Mouse (Mus musculus): ENCODE results near the gene Ccdc71. TPM values are rescaled to one million over a fixed set of nuclear protein-coding genes. Genes with fewer than 3 reads are reported as not detected.

Ccdc71 gene
- polyA plus RNA-seq, 1 experiment = 20.1 TPM

- TF ChIP-seq CTCF (IDR thresholded peaks at IDR 0.05; ENCODE audit: extremely low read depth, insufficient read length, insufficient replicate concordance, low read depth, low read length) = no peak
- no peak for TF ChIP-seq POLR2A (IDR thresholded peaks at IDR 0.05; ENCODE audit: low read depth, low read length)
- no peak overlapping the region for H3K27ac ChIP-seq (ENCODE audit: insufficient read depth, low read depth, low read length)
- no peaks in the 10 kb centered on the region for H3K36me3 ChIP-seq (ENCODE audit: control insufficient read depth, insufficient read depth, low read length)
Measured at GRCm38 (mm10) chr9:108440485-108440884, 19.8 kb upstream of the Ccdc71 start.

GRCm38 (mm10) chr9:108441236-108441919, 18.9 kb upstream of the Ccdc71 start:
- Histone ChIP-seq H3K4me1 (ENCODE audit: control insufficient read depth, insufficient read depth, insufficient read length, low read length) (peaks cover 2% of the 10 kb centered on the region; the same call in 1 of the 2 replicates), H3K4me3 (ENCODE audit: low read depth, low read length) (no peak overlapping the region), H3K27ac (ENCODE audit: insufficient read depth, low read depth, low read length) (no peak overlapping the region), H3K36me3 (ENCODE audit: control insufficient read depth, insufficient read depth, low read length) (no peaks in the 10 kb centered on the region), H3K27me3 (ENCODE audit: control insufficient read depth, insufficient read depth, low read length) (no peaks in the 10 kb centered on the region)
- TF ChIP-seq POLR2A (IDR thresholded peaks at IDR 0.05; ENCODE audit: low read depth, low read length) (no peak), CTCF (IDR thresholded peaks at IDR 0.05; ENCODE audit: extremely low read depth, insufficient read length, insufficient replicate concordance, low read depth, low read length) (no peak)
- WGBS = 80% methylated on average over 11 of the region's 11 CpGs

More at GRCm38 (mm10) chr9:108440485-108440884, 19.8 kb upstream of the Ccdc71 start:
- no peaks in the 10 kb centered on the region for H3K4me1 ChIP-seq (ENCODE audit: control insufficient read depth, insufficient read depth, insufficient read length, low read length)
- no peak overlapping the region for H3K4me3 ChIP-seq (ENCODE audit: low read depth, low read length)
- 68% methylated on average over 5 of the region's 5 CpGs for WGBS
- H3K27me3 ChIP-seq (ENCODE audit: control insufficient read depth, insufficient read depth, low read length) = no peaks in the 10 kb centered on the region

DNA sequence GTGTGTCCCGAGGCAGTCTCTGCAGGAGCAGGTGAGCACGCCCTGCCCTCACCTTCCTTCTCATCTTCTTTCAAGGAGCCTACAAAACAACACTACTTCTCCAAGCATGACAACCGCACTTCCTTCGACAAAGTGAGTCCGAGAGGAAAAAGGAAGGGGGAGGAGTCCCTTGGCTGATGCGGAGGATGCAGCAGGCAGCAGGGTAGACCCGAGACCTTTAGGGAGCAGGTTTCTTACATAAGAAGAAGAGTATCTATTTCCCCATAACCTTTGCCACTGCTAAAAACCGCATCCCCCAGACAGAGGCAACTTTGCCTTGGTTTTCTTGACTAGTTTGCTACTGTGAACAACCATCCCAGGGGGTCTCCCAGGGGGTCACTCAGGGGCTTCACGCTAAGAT, 15.2 kb upstream of the Ccdc71 start:
- 57% methylated on average over 9 of the region's 9 CpGs for WGBS
- no peaks in the 10 kb centered on the region for H3K36me3 ChIP-seq (ENCODE audit: control insufficient read depth, insufficient read depth, low read length)
- H3K27ac ChIP-seq (ENCODE audit: insufficient read depth, low read depth, low read length) = no peak overlapping the region
- H3K4me1 ChIP-seq (ENCODE audit: control insufficient read depth, insufficient read depth, insufficient read length, low read length) = peaks cover 2% of the 10 kb centered on the region; the same call in 1 of the 2 replicates
- no peak for TF ChIP-seq POLR2A (IDR thresholded peaks at IDR 0.05; ENCODE audit: low read depth, low read length)
- TF ChIP-seq CTCF (IDR thresholded peaks at IDR 0.05; ENCODE audit: extremely low read depth, insufficient read length, insufficient replicate concordance, low read depth, low read length) = no peak
- no peak overlapping the region for H3K4me3 ChIP-seq (ENCODE audit: low read depth, low read length)
- H3K27me3 ChIP-seq (ENCODE audit: control insufficient read depth, insufficient read depth, low read length) = no peaks in the 10 kb centered on the region

- no peak for TF ChIP-seq CTCF (IDR thresholded peaks at IDR 0.05; ENCODE audit: extremely low read depth, insufficient read length, insufficient replicate concordance, low read depth, low read length)
- TF ChIP-seq POLR2A (IDR thresholded peaks at IDR 0.05; ENCODE audit: low read depth, low read length) = no peak
- Histone ChIP-seq H3K4me3 (ENCODE audit: low read depth, low read length) (no peak overlapping the region), H3K36me3 (ENCODE audit: control insufficient read depth, insufficient read depth, low read length) (no peaks in the 10 kb centered on the region), H3K27ac (ENCODE audit: insufficient read depth, low read depth, low read length) (no peak overlapping the region), H3K27me3 (ENCODE audit: control insufficient read depth, insufficient read depth, low read length) (no peaks in the 10 kb centered on the region), H3K4me1 (ENCODE audit: control insufficient read depth, insufficient read depth, insufficient read length, low read length) (peaks cover 18% of the 10 kb centered on the region)
- WGBS = 76% methylated on average over 4 of the region's 4 CpGs
Measured at GRCm38 (mm10) chr9:108449860-108450259, 10.5 kb upstream of the Ccdc71 start.

DNA sequence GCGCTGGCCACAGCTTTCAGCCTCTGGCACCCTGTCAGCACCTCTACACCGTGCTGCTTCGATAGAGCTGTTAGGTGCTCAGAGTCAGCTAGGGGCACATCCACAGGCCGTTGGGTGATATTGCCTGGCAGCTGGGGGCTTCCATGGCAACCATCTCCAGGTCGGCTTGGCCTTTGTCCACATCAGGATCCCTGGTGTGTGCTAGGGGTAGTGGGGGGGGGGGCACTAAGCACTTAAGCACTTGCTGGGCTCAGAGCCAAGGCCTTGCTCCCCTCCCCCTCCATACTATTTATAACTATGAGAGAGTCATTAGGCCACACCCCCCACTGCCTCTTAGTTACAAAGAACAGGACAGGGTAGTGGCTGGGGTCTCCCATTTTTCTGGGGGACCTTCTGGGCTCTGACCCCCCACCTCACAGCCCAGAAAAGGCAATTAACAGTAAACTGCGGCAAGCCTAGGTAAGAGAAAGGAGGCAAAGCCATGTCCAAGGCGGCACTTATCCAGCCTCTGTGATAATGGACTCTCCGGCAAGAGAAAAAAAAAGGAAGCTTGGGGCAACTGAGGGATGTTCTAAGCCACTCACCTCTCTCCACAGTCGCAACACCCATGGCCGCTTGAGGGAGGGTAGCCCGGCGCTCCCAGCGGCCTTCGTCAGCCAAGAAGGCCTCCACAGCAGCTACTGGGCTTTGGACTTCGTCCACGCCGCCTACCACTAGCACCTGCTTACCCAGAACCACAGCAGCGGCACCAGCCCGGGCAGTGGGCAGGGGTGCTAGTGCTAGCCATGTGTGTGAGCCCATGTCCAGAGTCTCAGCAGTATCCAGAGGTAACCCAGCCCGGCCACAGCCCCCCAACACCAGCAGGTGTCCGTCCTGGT, 9.8 kb upstream of the Ccdc71 start:
- Histone ChIP-seq H3K4me3 (ENCODE audit: low read depth, low read length) (no peak overlapping the region), H3K36me3 (ENCODE audit: control insufficient read depth, insufficient read depth, low read length) (no peaks in the 10 kb centered on the region), H3K27ac (ENCODE audit: insufficient read depth, low read depth, low read length) (no peak overlapping the region), H3K27me3 (ENCODE audit: control insufficient read depth, insufficient read depth, low read length) (no peaks in the 10 kb centered on the region), H3K4me1 (ENCODE audit: control insufficient read depth, insufficient read depth, insufficient read length, low read length) (peaks cover 18% of the 10 kb centered on the region)
- TF ChIP-seq CTCF (IDR thresholded peaks at IDR 0.05; ENCODE audit: extremely low read depth, insufficient read length, insufficient replicate concordance, low read depth, low read length) (no peak), POLR2A (IDR thresholded peaks at IDR 0.05; ENCODE audit: low read depth, low read length) (no peak)
- 36% methylated on average over 21 of the region's 21 CpGs for WGBS

GRCm38 (mm10) chr9:108451170-108451493, 9.2 kb upstream of the Ccdc71 start:
- no peak for TF ChIP-seq POLR2A (IDR thresholded peaks at IDR 0.05; ENCODE audit: low read depth, low read length)
- no peak for TF ChIP-seq CTCF (IDR thresholded peaks at IDR 0.05; ENCODE audit: extremely low read depth, insufficient read length, insufficient replicate concordance, low read depth, low read length)
- H3K27ac ChIP-seq (ENCODE audit: insufficient read depth, low read depth, low read length) = no peak overlapping the region
- H3K4me3 ChIP-seq (ENCODE audit: low read depth, low read length) = no peak overlapping the region
- peaks cover 16% of the 10 kb centered on the region for H3K4me1 ChIP-seq (ENCODE audit: control insufficient read depth, insufficient read depth, insufficient read length, low read length)
- 62% methylated on average over 6 of the region's 6 CpGs for WGBS
- no peaks in the 10 kb centered on the region for H3K27me3 ChIP-seq (ENCODE audit: control insufficient read depth, insufficient read depth, low read length)
- H3K36me3 ChIP-seq (ENCODE audit: control insufficient read depth, insufficient read depth, low read length) = no peaks in the 10 kb centered on the region

GRCm38 (mm10) chr9:108451519-108452160, 8.7 kb upstream of the Ccdc71 start:
- Histone ChIP-seq H3K36me3 (ENCODE audit: control insufficient read depth, insufficient read depth, low read length) (no peaks in the 10 kb centered on the region), H3K27me3 (ENCODE audit: control insufficient read depth, insufficient read depth, low read length) (no peaks in the 10 kb centered on the region), H3K27ac (ENCODE audit: insufficient read depth, low read depth, low read length) (no peak overlapping the region), H3K4me1 (ENCODE audit: control insufficient read depth, insufficient read depth, insufficient read length, low read length) (peaks cover 16% of the 10 kb centered on the region), H3K4me3 (ENCODE audit: low read depth, low read length) (peak overlapping the region; percentile 55)
- TF ChIP-seq CTCF (IDR thresholded peaks at IDR 0.05; ENCODE audit: extremely low read depth, insufficient read length, insufficient replicate concordance, low read depth, low read length) (no peak), POLR2A (IDR thresholded peaks at IDR 0.05; ENCODE audit: low read depth, low read length) (no peak)
- 79% methylated on average over 6 of the region's 6 CpGs for WGBS

All from small intestine, adult 2 months (tissue).